Mouse (Mus musculus) liver, embryonic 16.5 days (tissue): ENCODE data around the gene A630001G21Rik. TPM values are rescaled to one million over a fixed set of nuclear protein-coding genes. Genes with fewer than 3 reads are reported as not detected.
A peak's percentile ranks its signal among the peaks of the same experiment; 100 is the strongest.

Experiments used
- ATAC-seq: fragments of 200-750 bp; cut with Nextera tagmentation; 2 replicates; pipeline ENCODE4 v1.8.0; 2017; ENCODE audit warnings: low read depth, mild to moderate bottlenecking, moderate number of reproducible peaks, moderate library complexity
- H3K27ac ChIP-seq: fragments of 300-500 bp; sonication (generic); 2 replicates; pipeline ENCODE4 v1.5.1; 2014; ENCODE audit warnings: mild to moderate bottlenecking, low read length
- H3K27me3 ChIP-seq: fragments of 300-500 bp; sonication (generic); 2 replicates; pipeline ENCODE4 v1.6.1; 2014; ENCODE audit warnings: low read depth, low read length, mixed read lengths; ENCODE audit not compliant: control insufficient read depth, insufficient read depth
- H3K36me3 ChIP-seq: fragments of 300-500 bp; sonication (generic); 2 replicates; pipeline ENCODE4 v1.6.1; 2014; ENCODE audit warnings: mild to moderate bottlenecking; ENCODE audit not compliant: control insufficient read depth, insufficient read depth
- H3K4me1 ChIP-seq: fragments of 300-500 bp; sonication (generic); 2 replicates; pipeline ENCODE4 v1.6.1; 2014; ENCODE audit warnings: low read depth, low read length, mixed read lengths; ENCODE audit not compliant: control insufficient read depth
- H3K4me2 ChIP-seq: fragments of 300-500 bp; sonication (generic); 2 replicates; pipeline ENCODE4 v1.6.1; 2014; ENCODE audit warnings: low read depth, low read length, mixed read lengths
- H3K4me3 ChIP-seq: fragments of 300-500 bp; sonication (generic); 2 replicates; pipeline ENCODE4 v1.5.1; 2014; ENCODE audit warnings: low read depth, mild to moderate bottlenecking, low read length
- H3K9ac ChIP-seq: fragments of 300-500 bp; sonication (generic); 2 replicates; pipeline ENCODE4 v1.6.1; 2014; ENCODE audit warnings: low read depth, low read length
- H3K9me3 ChIP-seq: fragments of 300-500 bp; sonication (generic); replicated peaks from 2 replicates; pipeline ENCODE4 v1.6.1; 2016; ENCODE audit warnings: low read length; ENCODE audit not compliant: control insufficient read depth
- WGBS: fragments of 180-500 bp; shearing (Covaris S2); extraction: QIAGEN DNeasy Blood & Tissue Kit; methylation state at CpG from one replicate; pipeline ENCODE4 v1.1.7; 2014; ENCODE audit not compliant: insufficient replicate concordance; 5-methylcytosine and 5-hydroxymethylcytosine counted together
- polyA plus RNA-seq: library from polyadenylated mRNA; unstranded; fragments of >200 nt; fragmentation: Nextera tagmentation; extraction: Ambion mirVana; gene quantifications from 2 replicates; pipeline ENCODE4 v1.2.1, GENCODE M21; 2015

Gene A630001G21Rik
- polyA plus RNA-seq, 1 experiment from 2014 or later, result 3.0 TPM

- H3K27ac ChIP-seq, result peak overlapping the region; percentile 72
- no peaks in the 10 kb centered on the region for H3K36me3 ChIP-seq
- ATAC-seq, result peak; percentile 95
- peak overlapping the region; percentile 60 for H3K4me2 ChIP-seq
- no peaks in the 10 kb centered on the region for H3K27me3 ChIP-seq
- H3K9me3 ChIP-seq, result no peaks in the 10 kb centered on the region
- WGBS, result 9% methylated on average over 22 of the region's 22 CpGs
- H3K4me3 ChIP-seq, result peak overlapping the region; percentile 45
- no peak overlapping the region for H3K9ac ChIP-seq
- peaks cover 6% of the 10 kb centered on the region for H3K4me1 ChIP-seq
These were observed 74.9 kb downstream of the A630001G21Rik start for GRCm38 (mm10) chr1:85703245-85704186.

GRCm38 (mm10) chr1:85702531-85702930 is 75.9 kb downstream of the A630001G21Rik start:
- Histone ChIP-seq H3K4me3 (no peak overlapping the region), H3K36me3 (no peaks in the 10 kb centered on the region), H3K9ac (no peak overlapping the region), H3K27ac (no peak overlapping the region), H3K4me1 (peaks cover 6% of the 10 kb centered on the region), H3K9me3 (no peaks in the 10 kb centered on the region), H3K27me3 (no peaks in the 10 kb centered on the region), H3K4me2 (no peak overlapping the region)
- ATAC-seq, result no peak
- 56% methylated on average over 4 of the region's 4 CpGs for WGBS

- Histone ChIP-seq H3K9me3 (no peaks in the 10 kb centered on the region), H3K27ac (no peak overlapping the region), H3K9ac (no peak overlapping the region), H3K4me1 (peaks cover 2% of the 10 kb centered on the region; the same call in 1 of the 2 replicates), H3K27me3 (no peaks in the 10 kb centered on the region), H3K4me3 (no peak overlapping the region), H3K4me2 (no peak overlapping the region), H3K36me3 (no peaks in the 10 kb centered on the region)
- ATAC-seq, result no peak
- WGBS, result 27% methylated on average over 4 of the region's 4 CpGs
These were observed 80.5 kb downstream of the A630001G21Rik start for GRCm38 (mm10) chr1:85697721-85698493.

GRCm38 (mm10) chr1:85695646-85696045 is 82.8 kb downstream of the A630001G21Rik start:
- 55% methylated on average over 3 of the region's 3 CpGs for WGBS
- Histone ChIP-seq H3K4me2 (no peak overlapping the region), H3K36me3 (no peaks in the 10 kb centered on the region), H3K4me1 (peaks cover 2% of the 10 kb centered on the region; the same call in 1 of the 2 replicates), H3K27me3 (no peaks in the 10 kb centered on the region), H3K4me3 (no peak overlapping the region), H3K27ac (no peak overlapping the region), H3K9ac (no peak overlapping the region), H3K9me3 (no peaks in the 10 kb centered on the region)
- no peak for ATAC-seq

- peak; percentile 35 for ATAC-seq
- H3K4me1 ChIP-seq, result peaks cover 2% of the 10 kb centered on the region; the same call in 1 of the 2 replicates
- no peaks in the 10 kb centered on the region for H3K27me3 ChIP-seq
- no peak overlapping the region for H3K4me2 ChIP-seq
- H3K27ac ChIP-seq, result no peak overlapping the region
- H3K9me3 ChIP-seq, result no peaks in the 10 kb centered on the region
- WGBS, result 34% methylated on average over 3 of the region's 3 CpGs
- no peaks in the 10 kb centered on the region for H3K36me3 ChIP-seq
- H3K9ac ChIP-seq, result no peak overlapping the region
- H3K4me3 ChIP-seq, result no peak overlapping the region
These were observed 85.2 kb downstream of the A630001G21Rik start for GRCm38 (mm10) chr1:85693280-85693679.

GRCm38 (mm10) chr1:85692281-85692680 is 86.2 kb downstream of the A630001G21Rik start:
- H3K9ac ChIP-seq, result no peak overlapping the region
- 40% methylated on average over 1 of the region's 1 CpGs for WGBS

GRCm38 (mm10) chr1:85690544-85690943 is 87.9 kb downstream of the A630001G21Rik start:
- Histone ChIP-seq H3K27me3 (no peaks in the 10 kb centered on the region), H3K27ac (no peak overlapping the region), H3K4me1 (peaks cover 2% of the 10 kb centered on the region; the same call in 1 of the 2 replicates), H3K9ac (no peak overlapping the region), H3K4me2 (no peak overlapping the region), H3K4me3 (no peak overlapping the region), H3K9me3 (no peaks in the 10 kb centered on the region), H3K36me3 (no peaks in the 10 kb centered on the region)
- WGBS, result 52% methylated on average over 3 of the region's 3 CpGs
- no peak for ATAC-seq

More at GRCm38 (mm10) chr1:85692281-85692680, 86.2 kb downstream of the A630001G21Rik start:
- Histone ChIP-seq H3K27me3 (no peaks in the 10 kb centered on the region), H3K9me3 (no peaks in the 10 kb centered on the region), H3K27ac (no peak overlapping the region), H3K4me1 (peaks cover 2% of the 10 kb centered on the region; the same call in 1 of the 2 replicates), H3K4me2 (no peak overlapping the region), H3K4me3 (no peak overlapping the region), H3K36me3 (no peaks in the 10 kb centered on the region)
- no peak for ATAC-seq

- H3K4me2 ChIP-seq, result no peak overlapping the region
- H3K27ac ChIP-seq, result no peak overlapping the region
- H3K4me1 ChIP-seq, result no peaks in the 10 kb centered on the region
- H3K36me3 ChIP-seq, result no peaks in the 10 kb centered on the region
- 24% methylated on average over 5 of the region's 5 CpGs for WGBS
- H3K27me3 ChIP-seq, result no peaks in the 10 kb centered on the region
- H3K9me3 ChIP-seq, result no peaks in the 10 kb centered on the region
- H3K9ac ChIP-seq, result no peak overlapping the region
- H3K4me3 ChIP-seq, result no peak overlapping the region
- ATAC-seq, result no peak
These were observed 91.1 kb downstream of the A630001G21Rik start for GRCm38 (mm10) chr1:85687346-85687745.
